Mouse (Mus musculus) forebrain, embryonic 16.5 days (tissue): ENCODE data around the gene Pde4a. TPM values are rescaled to one million over a fixed set of nuclear protein-coding genes. Genes with fewer than 3 reads are reported as not detected.

Experiments used
- ATAC-seq: fragments of 200-750 bp; cut with Nextera tagmentation; 2 replicates; pipeline ENCODE4 v1.8.0; 2017; ENCODE audit warnings: mild to moderate bottlenecking, moderate library complexity
- H3K27ac ChIP-seq: fragments of 300-500 bp; sonication (generic); 2 replicates; pipeline ENCODE4 v1.5.1; 2014; ENCODE audit warnings: low read length, control low read depth
- H3K27me3 ChIP-seq: fragments of 300-500 bp; sonication (generic); replicated peaks from 2 replicates; pipeline ENCODE4 v1.6.1; 2014; ENCODE audit warnings: low read length; ENCODE audit not compliant: control insufficient read depth, insufficient read depth
- H3K36me3 ChIP-seq: fragments of 300-500 bp; sonication (generic); 2 replicates; pipeline ENCODE4 v1.6.1; 2014; ENCODE audit not compliant: control insufficient read depth, insufficient read depth
- H3K4me1 ChIP-seq: fragments of 300-500 bp; sonication (generic); replicated peaks from 2 replicates; pipeline ENCODE4 v1.6.1; 2014; ENCODE audit warnings: low read length; ENCODE audit not compliant: control insufficient read depth, insufficient read depth
- H3K4me2 ChIP-seq: fragments of 300-500 bp; sonication (generic); 2 replicates; pipeline ENCODE4 v1.6.1; 2014; ENCODE audit warnings: mild to moderate bottlenecking, low read length, control low read depth
- H3K4me3 ChIP-seq: fragments of 300-500 bp; sonication (generic); replicated peaks from 2 replicates; pipeline ENCODE4 v1.5.1; 2014; ENCODE audit warnings: mild to moderate bottlenecking, low read length, control low read depth
- H3K9ac ChIP-seq: fragments of 300-500 bp; sonication (generic); replicated peaks from 2 replicates; pipeline ENCODE4 v1.6.1; 2014; ENCODE audit warnings: low read depth, low read length, control low read depth
- H3K9me3 ChIP-seq: fragments of 300-500 bp; sonication (generic); 2 replicates; pipeline ENCODE4 v1.6.1; 2016; ENCODE audit warnings: low read length; ENCODE audit not compliant: control insufficient read depth
- WGBS: fragments of 180-500 bp; shearing (Covaris S2); extraction: QIAGEN DNeasy Blood & Tissue Kit; methylation state at CpG from one replicate; pipeline ENCODE4 v1.1.7; 2014; 5-methylcytosine and 5-hydroxymethylcytosine counted together
- polyA plus RNA-seq: library from polyadenylated mRNA; unstranded; fragments of >200 nt; fragmentation: Nextera tagmentation; extraction: Ambion mirVana; gene quantifications from 2 replicates; pipeline ENCODE4 v1.2.1, GENCODE M21; 2015

The Pde4a gene
- polyA plus RNA-seq, 1 experiment from 2014 or later = 32.0 TPM

- Histone ChIP-seq H3K9me3 (no peaks in the 10 kb centered on the region), H3K27me3 (no peaks in the 10 kb centered on the region)
- no peak for ATAC-seq
Observed at GRCm38 (mm10) chr9:21172364-21172763, 6.8 kb downstream of the Pde4a start.

GRCm38 (mm10) chr9:21180402-21180801 lies 14.9 kb downstream of the Pde4a start:
- Histone ChIP-seq H3K27ac (no peak overlapping the region), H3K36me3 (no peaks in the 10 kb centered on the region), H3K9me3 (no peaks in the 10 kb centered on the region), H3K4me3 (no peak overlapping the region), H3K9ac (no peak overlapping the region), H3K27me3 (peaks cover 10% of the 10 kb centered on the region; the same call in 1 of the 2 replicates), H3K4me2 (no peak overlapping the region), H3K4me1 (peaks cover 5% of the 10 kb centered on the region; the same call in 1 of the 2 replicates)
- 60% methylated on average over 4 of the region's 4 CpGs for WGBS
- ATAC-seq = no peak

More at GRCm38 (mm10) chr9:21172364-21172763, 6.8 kb downstream of the Pde4a start:
- H3K4me1 ChIP-seq = 0 out of 2 replicates have a peak, but pooled peaks cover 5% of the 10 kb centered on the region
- no peak overlapping the region for H3K9ac ChIP-seq
- no peak overlapping the region for H3K4me2 ChIP-seq
- H3K27ac ChIP-seq = no peak overlapping the region
- H3K36me3 ChIP-seq = no peaks in the 10 kb centered on the region
- 82% methylated on average over 6 of the region's 6 CpGs for WGBS
- H3K4me3 ChIP-seq = no peak overlapping the region

- Histone ChIP-seq H3K4me2 (no peak overlapping the region), H3K36me3 (no peaks in the 10 kb centered on the region), H3K4me3 (no peak overlapping the region), H3K4me1 (peaks cover 5% of the 10 kb centered on the region; the same call in 1 of the 2 replicates), H3K27me3 (peaks cover 10% of the 10 kb centered on the region; the same call in 1 of the 2 replicates), H3K9me3 (no peaks in the 10 kb centered on the region), H3K27ac (no peak overlapping the region), H3K9ac (no peak overlapping the region)
- WGBS = 47% methylated on average over 1 of the region's 1 CpGs
- no peak for ATAC-seq
Observed at GRCm38 (mm10) chr9:21180841-21181240, 15.3 kb downstream of the Pde4a start.

- H3K27me3 ChIP-seq = peaks cover 10% of the 10 kb centered on the region; the same call in 1 of the 2 replicates
Observed at GRCm38 (mm10) chr9:21181421-21182220, 16.1 kb downstream of the Pde4a start.

GRCm38 (mm10) chr9:21183421-21183820 lies 17.9 kb downstream of the Pde4a start:
- 88% methylated on average over 6 of the region's 6 CpGs for WGBS

More at GRCm38 (mm10) chr9:21181421-21182220, 16.1 kb downstream of the Pde4a start:
- WGBS = 9% methylated on average over 40 of the region's 48 CpGs
- Histone ChIP-seq H3K4me2 (0 out of 2 replicates have a peak overlapping the region, but pooled peaks have one; percentile 17), H3K36me3 (no peaks in the 10 kb centered on the region), H3K4me3 (no peak overlapping the region), H3K9me3 (no peaks in the 10 kb centered on the region), H3K9ac (no peak overlapping the region; the same call in 1 of the 2 replicates), H3K4me1 (peaks cover 5% of the 10 kb centered on the region; the same call in 1 of the 2 replicates), H3K27ac (no peak overlapping the region)
- ATAC-seq = no peak

GRCm38 (mm10) chr9:21183905-21184413 lies 18.4 kb downstream of the Pde4a start:
- no peaks in the 10 kb centered on the region for H3K36me3 ChIP-seq
- H3K4me2 ChIP-seq = peak overlapping the region; percentile 34
- no peak overlapping the region for H3K27ac ChIP-seq
- H3K4me1 ChIP-seq = peaks cover 5% of the 10 kb centered on the region; the same call in 1 of the 2 replicates
- peak overlapping the region; percentile 18 for H3K4me3 ChIP-seq
- H3K27me3 ChIP-seq = peaks cover 10% of the 10 kb centered on the region; the same call in 1 of the 2 replicates
- no peak for ATAC-seq
- 6% methylated on average over 32 of the region's 34 CpGs for WGBS
- no peak overlapping the region for H3K9ac ChIP-seq
- H3K9me3 ChIP-seq = no peaks in the 10 kb centered on the region

More at GRCm38 (mm10) chr9:21183421-21183820, 17.9 kb downstream of the Pde4a start:
- H3K4me1 ChIP-seq = peaks cover 5% of the 10 kb centered on the region; the same call in 1 of the 2 replicates
- H3K27ac ChIP-seq = no peak overlapping the region
- H3K36me3 ChIP-seq = no peaks in the 10 kb centered on the region
- ATAC-seq = no peak
- H3K4me2 ChIP-seq = no peak overlapping the region
- no peak overlapping the region for H3K4me3 ChIP-seq
- no peak overlapping the region for H3K9ac ChIP-seq
- peaks cover 10% of the 10 kb centered on the region; the same call in 1 of the 2 replicates for H3K27me3 ChIP-seq
- no peaks in the 10 kb centered on the region for H3K9me3 ChIP-seq

- Histone ChIP-seq H3K27ac (no peak overlapping the region), H3K27me3 (peaks cover 10% of the 10 kb centered on the region; the same call in 1 of the 2 replicates), H3K36me3 (no peaks in the 10 kb centered on the region), H3K9ac (no peak overlapping the region), H3K4me3 (no peak overlapping the region), H3K9me3 (no peaks in the 10 kb centered on the region), H3K4me1 (peaks cover 5% of the 10 kb centered on the region; the same call in 1 of the 2 replicates), H3K4me2 (no peak overlapping the region)
- WGBS = 28% methylated on average over 2 of the region's 2 CpGs
- ATAC-seq = no peak
Observed at GRCm38 (mm10) chr9:21184733-21185132, 19.2 kb downstream of the Pde4a start.

- no peak overlapping the region for H3K9ac ChIP-seq
- H3K27me3 ChIP-seq = peaks cover 10% of the 10 kb centered on the region; the same call in 1 of the 2 replicates
- 84% methylated on average over 5 of the region's 5 CpGs for WGBS
- H3K4me2 ChIP-seq = no peak overlapping the region
- no peak overlapping the region for H3K27ac ChIP-seq
- no peaks in the 10 kb centered on the region for H3K9me3 ChIP-seq
- no peaks in the 10 kb centered on the region for H3K36me3 ChIP-seq
- H3K4me1 ChIP-seq = peaks cover 5% of the 10 kb centered on the region; the same call in 1 of the 2 replicates
- no peak for ATAC-seq
- no peak overlapping the region for H3K4me3 ChIP-seq
Observed at GRCm38 (mm10) chr9:21185436-21185835, 19.9 kb downstream of the Pde4a start.

GRCm38 (mm10) chr9:21189905-21190304 lies 24.4 kb downstream of the Pde4a start:
- ATAC-seq = no peak
- 47% methylated on average over 7 of the region's 7 CpGs for WGBS
- H3K27ac ChIP-seq = no peak overlapping the region
- no peaks in the 10 kb centered on the region for H3K9me3 ChIP-seq
- H3K9ac ChIP-seq = no peak overlapping the region
- no peak overlapping the region for H3K4me3 ChIP-seq
- H3K4me2 ChIP-seq = no peak overlapping the region
- H3K27me3 ChIP-seq = no peaks in the 10 kb centered on the region
- no peaks in the 10 kb centered on the region for H3K4me1 ChIP-seq
- no peaks in the 10 kb centered on the region for H3K36me3 ChIP-seq
